Mouse (Mus musculus) testis, adult 2 months (tissue): ENCODE measurements around the gene Sap18b.

Experiments used
- CTCF ChIP-seq: fragments of 200-500 bp; IDR thresholded peaks from 2 replicates; pipeline ENCODE4 v1.5.1; 2012; ENCODE audit warnings: low read depth, mild to moderate bottlenecking, inconsistent platforms, low read length, moderate library complexity; ENCODE audit not compliant: control insufficient read depth, insufficient read depth, insufficient replicate concordance
- POLR2A ChIP-seq: fragments of 200-500 bp; IDR thresholded peaks from 2 replicates; pipeline ENCODE4 v1.6.1; 2012; ENCODE audit warnings: low read depth, mild to moderate bottlenecking, inconsistent platforms, low read length, moderate library complexity; ENCODE audit not compliant: control insufficient read depth

GRCm38 (mm10) chr8:95799117-95799516 lies 26.0 kb upstream of the Sap18b start:
- TF ChIP-seq CTCF = no peak
- TF ChIP-seq POLR2A = no peak
